Mouse (Mus musculus): ENCODE measurements around the gene 1700008O03Rik. TPM values are rescaled to one million over a fixed set of nuclear protein-coding genes. Genes with fewer than 3 reads are reported as not detected.

The 1700008O03Rik gene
- polyA plus RNA-seq, 1 experiment from 2014 or later = 1.4 TPM

GRCm38 (mm10) chr7:44340226-44340625 is 45.4 kb downstream of the 1700008O03Rik start:
- ATAC-seq (ENCODE audit: borderline replicate concordance, extremely low read depth, low FRiP score, low TSS enrichment) = no peak
- 56% methylated on average over 6 of the region's 6 CpGs for whole genome bisulfite sequencing
- Histone ChIP-seq H3K27ac (no peak overlapping the region), H3K4me2 (no peak overlapping the region), H3K27me3 (peaks cover 44% of the 10 kb centered on the region), H3K4me1 (peaks cover 10% of the 10 kb centered on the region; the same call in 1 of the 2 replicates), H3K9ac (no peak overlapping the region), H3K4me3 (no peak overlapping the region), H3K36me3 (no peaks in the 10 kb centered on the region), H3K9me3 (no peaks in the 10 kb centered on the region)

GRCm38 (mm10) chr7:44337121-44337849 is 48.3 kb downstream of the 1700008O03Rik start:
- Histone ChIP-seq H3K27ac (no peak overlapping the region), H3K9ac (no peak overlapping the region), H3K4me3 (no peak overlapping the region), H3K9me3 (no peaks in the 10 kb centered on the region), H3K4me2 (no peak overlapping the region), H3K4me1 (peaks cover 6% of the 10 kb centered on the region; the same call in 1 of the 2 replicates), H3K27me3 (peaks cover 62% of the 10 kb centered on the region), H3K36me3 (no peaks in the 10 kb centered on the region)
- WGBS = 7% methylated on average over 32 of the region's 32 CpGs
- ATAC-seq (ENCODE audit: borderline replicate concordance, extremely low read depth, low FRiP score, low TSS enrichment) = no peak

GRCm38 (mm10) chr7:44336046-44337021 is 49.3 kb downstream of the 1700008O03Rik start:
- Histone ChIP-seq H3K27me3 (peaks cover 62% of the 10 kb centered on the region), H3K36me3 (no peaks in the 10 kb centered on the region), H3K4me2 (peak overlapping the region; percentile 58), H3K9me3 (no peaks in the 10 kb centered on the region), H3K4me1 (peaks cover 6% of the 10 kb centered on the region; the same call in 1 of the 2 replicates), H3K9ac (no peak overlapping the region), H3K4me3 (peak overlapping the region; percentile 34), H3K27ac (no peak overlapping the region)
- 5% methylated on average over 41 of the region's 54 CpGs for WGBS
- ATAC-seq (ENCODE audit: borderline replicate concordance, extremely low read depth, low FRiP score, low TSS enrichment) = no peak

GRCm38 (mm10) chr7:44335031-44335878 is 50.4 kb downstream of the 1700008O03Rik start:
- H3K9me3 ChIP-seq = no peaks in the 10 kb centered on the region
- H3K4me1 ChIP-seq = peaks cover 6% of the 10 kb centered on the region; the same call in 1 of the 2 replicates
- no peak overlapping the region for H3K27ac ChIP-seq
- 6% methylated on average over 14 of the region's 40 CpGs for WGBS
- peak overlapping the region; percentile 34 for H3K4me3 ChIP-seq
- H3K27me3 ChIP-seq = peaks cover 62% of the 10 kb centered on the region
- H3K36me3 ChIP-seq = no peaks in the 10 kb centered on the region
- ATAC-seq (ENCODE audit: borderline replicate concordance, extremely low read depth, low FRiP score, low TSS enrichment) = 0 out of 2 replicates have a peak, but pooled peaks have one; percentile 24
- H3K4me2 ChIP-seq = peak overlapping the region; percentile 58
- no peak overlapping the region for H3K9ac ChIP-seq

- Histone ChIP-seq H3K4me2 (no peak overlapping the region), H3K9ac (no peak overlapping the region), H3K9me3 (no peaks in the 10 kb centered on the region), H3K36me3 (no peaks in the 10 kb centered on the region), H3K4me3 (no peak overlapping the region), H3K27ac (no peak overlapping the region), H3K4me1 (peaks cover 6% of the 10 kb centered on the region; the same call in 1 of the 2 replicates), H3K27me3 (peaks cover 57% of the 10 kb centered on the region)
- no peak for ATAC-seq (ENCODE audit: borderline replicate concordance, extremely low read depth, low FRiP score, low TSS enrichment)
- 54% methylated on average over 14 of the region's 14 CpGs for WGBS
Measured at GRCm38 (mm10) chr7:44334139-44334538, 51.5 kb downstream of the 1700008O03Rik start.

GRCm38 (mm10) chr7:44332336-44332735 is 53.3 kb downstream of the 1700008O03Rik start:
- ATAC-seq (ENCODE audit: borderline replicate concordance, extremely low read depth, low FRiP score, low TSS enrichment) = no peak

GRCm38 (mm10) chr7:44326614-44327013 is 59.0 kb downstream of the 1700008O03Rik start:
- no peak overlapping the region for H3K27ac ChIP-seq
- no peaks in the 10 kb centered on the region for H3K27me3 ChIP-seq
- H3K9me3 ChIP-seq = no peaks in the 10 kb centered on the region
- ATAC-seq (ENCODE audit: borderline replicate concordance, extremely low read depth, low FRiP score, low TSS enrichment) = no peak
- H3K9ac ChIP-seq = no peak overlapping the region
- 49% methylated on average over 6 of the region's 6 CpGs for WGBS
- H3K36me3 ChIP-seq = no peaks in the 10 kb centered on the region
- no peaks in the 10 kb centered on the region for H3K4me1 ChIP-seq
- H3K4me3 ChIP-seq = no peak overlapping the region
- no peak overlapping the region for H3K4me2 ChIP-seq

More at GRCm38 (mm10) chr7:44332336-44332735, 53.3 kb downstream of the 1700008O03Rik start:
- 53% methylated on average over 3 of the region's 3 CpGs for WGBS
- H3K4me3 ChIP-seq = no peak overlapping the region
- H3K36me3 ChIP-seq = no peaks in the 10 kb centered on the region
- H3K9ac ChIP-seq = no peak overlapping the region
- H3K27me3 ChIP-seq = peaks cover 39% of the 10 kb centered on the region
- no peak overlapping the region for H3K4me2 ChIP-seq
- H3K27ac ChIP-seq = no peak overlapping the region
- H3K4me1 ChIP-seq = peaks cover 6% of the 10 kb centered on the region; the same call in 1 of the 2 replicates
- H3K9me3 ChIP-seq = no peaks in the 10 kb centered on the region

- no peaks in the 10 kb centered on the region for H3K27me3 ChIP-seq
- no peak overlapping the region for H3K9ac ChIP-seq
- no peak for ATAC-seq (ENCODE audit: borderline replicate concordance, extremely low read depth, low FRiP score, low TSS enrichment)
- H3K4me2 ChIP-seq = no peak overlapping the region
- no peaks in the 10 kb centered on the region for H3K9me3 ChIP-seq
- H3K36me3 ChIP-seq = no peaks in the 10 kb centered on the region
- no peaks in the 10 kb centered on the region for H3K4me1 ChIP-seq
- 80% methylated on average over 1 of the region's 1 CpGs for WGBS
- H3K4me3 ChIP-seq = no peak overlapping the region
- H3K27ac ChIP-seq = no peak overlapping the region
Measured at GRCm38 (mm10) chr7:44322290-44322689, 63.3 kb downstream of the 1700008O03Rik start.

- ATAC-seq (ENCODE audit: borderline replicate concordance, extremely low read depth, low FRiP score, low TSS enrichment) = no peak
- Histone ChIP-seq H3K27me3 (no peaks in the 10 kb centered on the region), H3K27ac (no peak overlapping the region), H3K4me1 (no peaks in the 10 kb centered on the region), H3K9me3 (no peaks in the 10 kb centered on the region), H3K4me3 (no peak overlapping the region), H3K9ac (no peak overlapping the region), H3K36me3 (no peaks in the 10 kb centered on the region), H3K4me2 (no peak overlapping the region)
- WGBS = 39% methylated on average over 8 of the region's 8 CpGs
Measured at GRCm38 (mm10) chr7:44320886-44321285, 64.7 kb downstream of the 1700008O03Rik start.

GRCm38 (mm10) chr7:44317913-44318312 is 67.7 kb downstream of the 1700008O03Rik start:
- Histone ChIP-seq H3K4me1 (no peaks in the 10 kb centered on the region), H3K27ac (no peak overlapping the region), H3K4me2 (no peak overlapping the region), H3K4me3 (no peak overlapping the region), H3K27me3 (peaks cover 2% of the 10 kb centered on the region; the same call in 1 of the 2 replicates), H3K9me3 (no peaks in the 10 kb centered on the region), H3K36me3 (no peaks in the 10 kb centered on the region), H3K9ac (no peak overlapping the region)
- ATAC-seq (ENCODE audit: borderline replicate concordance, extremely low read depth, low FRiP score, low TSS enrichment) = no peak
- 24% methylated on average over 4 of the region's 4 CpGs for WGBS

GRCm38 (mm10) chr7:44312484-44312883 is 73.1 kb downstream of the 1700008O03Rik start:
- 49% methylated on average over 16 of the region's 16 CpGs for WGBS
- Histone ChIP-seq H3K27ac (no peak overlapping the region), H3K4me1 (peaks cover 15% of the 10 kb centered on the region), H3K4me3 (no peak overlapping the region), H3K4me2 (no peak overlapping the region), H3K27me3 (peaks cover 50% of the 10 kb centered on the region), H3K9ac (no peak overlapping the region), H3K9me3 (no peaks in the 10 kb centered on the region), H3K36me3 (no peaks in the 10 kb centered on the region)
- no peak for ATAC-seq (ENCODE audit: borderline replicate concordance, extremely low read depth, low FRiP score, low TSS enrichment)
